Mouse (Mus musculus): ENCODE measurements around the gene Mrpl12. TPM values are rescaled to one million over a fixed set of nuclear protein-coding genes. Genes with fewer than 3 reads are reported as not detected.

The Mrpl12 gene
- polyA plus RNA-seq (2012; rRNA removed) (64.2 and 78.4 TPM in 2 replicates), polyA plus RNA-seq (2014; fragmentation: Nextera tagmentation; extraction: Ambion mirVana) (127 and 130 TPM in 2 replicates)

DNA sequence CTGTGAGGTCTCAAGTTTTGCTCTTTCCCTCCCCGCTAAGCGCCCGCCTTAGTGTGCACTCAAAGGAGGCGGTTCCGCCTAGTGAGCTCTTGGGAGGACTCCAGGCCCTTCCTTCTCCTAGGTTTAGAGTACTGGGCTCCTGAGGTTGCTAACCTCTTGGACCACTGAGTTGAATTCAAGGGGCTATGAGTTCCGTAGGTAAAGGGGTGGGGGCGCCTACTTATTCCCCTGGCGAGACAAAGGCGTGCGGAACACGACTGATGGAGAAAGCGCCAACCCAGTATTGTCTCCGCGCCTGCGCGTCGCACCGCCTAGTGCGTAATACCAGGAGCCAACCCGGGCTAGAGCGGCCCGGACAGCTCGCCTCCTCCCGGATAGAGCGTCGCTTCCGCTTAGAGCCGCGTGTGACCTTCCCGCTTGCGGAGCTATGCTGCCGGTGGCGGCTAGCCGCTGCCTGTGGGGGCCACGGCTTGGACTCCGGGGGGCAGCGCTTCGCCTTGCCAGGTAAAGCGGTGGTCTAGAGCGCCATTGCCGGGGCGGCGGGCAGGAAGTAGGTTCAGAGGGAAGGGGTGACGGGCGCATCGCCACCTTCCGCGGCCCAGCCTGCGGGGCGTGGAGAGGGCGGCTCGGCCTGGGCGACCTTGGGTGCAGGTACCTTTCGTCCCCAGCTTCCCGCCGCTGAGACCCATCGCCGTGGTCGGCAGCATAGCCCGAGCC is at the start of gene Mrpl12:
Gene Mrpl12, plus strand, starts transcription at position 349 of the 717 bp plus-strand sequence.
- peak; percentile 45 for TF ChIP-seq EP300 (IDR thresholded peaks at IDR 0.05; ENCODE audit: low read depth)
- TF ChIP-seq CTCF (IDR thresholded peaks at IDR 0.05; ENCODE audit: low read depth): peak; percentile 27; the same call in 1 of the 2 replicates
- peak within 1 kb of the TSS; percentile 92 for H3K9ac ChIP-seq (replicated peaks)
- DNase-seq (ENCODE audit: low read depth in 3 of 3, low spot score in 3 of 3) (peak; percentile 85 to 87 (median 87)), ATAC-seq (ENCODE audit: insufficient read depth) (peak; percentile 87)
- peak within 1 kb of the TSS; percentile 37 for H3K27ac ChIP-seq
- peaks cover 48% of the 10 kb centered on the region for H3K36me3 ChIP-seq (replicated peaks; ENCODE audit: control insufficient read depth, insufficient read depth, low read depth)
- H3K4me2 ChIP-seq (ENCODE audit: low read depth): peak within 1 kb of the TSS; percentile 70
- no peaks in the 10 kb centered on the region for H3K9me3 ChIP-seq (ENCODE audit: control insufficient read depth, low read length)
- under 1% methylated on average over 60 of the region's 60 CpGs for WGBS (ENCODE audit: insufficient replicate concordance)
- H3K4me1 ChIP-seq (replicated peaks; ENCODE audit: control insufficient read depth in 2 of 2, insufficient read depth in 2 of 2, low read length in 1 of 2): peaks cover 4 to 6% of the 10 kb centered on the region in 2 experiments
- H3K4me3 ChIP-seq (ENCODE audit: insufficient read depth in 1 of 2, low read depth in 2 of 2, low read length in 2 of 2): peak within 1 kb of the TSS; percentile 70 to 92
- no peaks in the 10 kb centered on the region for H3K27me3 ChIP-seq (ENCODE audit: control insufficient read depth, insufficient read depth, low read length)

DNA sequence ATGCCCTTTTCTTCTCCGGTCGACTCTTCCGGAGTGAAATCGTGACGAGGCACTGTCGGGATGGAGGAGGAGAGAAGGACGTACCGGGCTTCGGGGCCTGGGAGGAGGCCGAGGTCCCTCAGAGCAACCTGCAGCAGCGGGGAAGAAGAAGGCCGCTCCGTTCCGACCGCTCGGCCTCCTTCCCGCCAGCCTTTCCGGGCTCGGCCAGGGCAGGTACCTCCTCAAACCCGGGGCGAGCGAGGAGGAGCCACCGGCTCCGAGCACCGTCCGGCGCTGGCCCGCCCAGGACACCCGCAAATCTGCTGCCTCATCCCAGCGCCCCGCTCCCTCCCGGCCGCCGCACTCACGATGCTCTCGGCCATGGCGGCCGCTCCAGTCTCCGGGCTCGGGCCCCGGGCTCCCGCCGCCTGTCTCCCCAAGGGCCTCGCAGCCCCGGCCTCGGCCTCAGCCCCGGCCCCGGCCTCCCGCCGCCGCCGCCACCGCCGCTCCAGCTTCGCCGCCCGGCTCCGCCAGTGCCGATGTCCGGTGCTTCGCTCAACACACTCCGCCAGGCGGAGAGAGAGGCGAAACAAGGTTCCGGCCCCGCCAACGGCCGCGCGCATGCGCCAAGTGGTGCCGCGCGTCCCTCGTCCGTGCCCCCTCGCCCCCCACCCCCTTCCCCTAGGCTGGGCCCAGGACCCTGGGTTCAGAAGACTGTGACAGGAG is 47.1 kb upstream of the Mrpl12 start, which contains the start of gene Nploc4:
Gene Nploc4, minus strand, starts transcription at position 557 of the 705 bp plus-strand sequence.
- WGBS (ENCODE audit: insufficient replicate concordance): under 1% methylated on average over 75 of the region's 77 CpGs
- no peak for TF ChIP-seq EP300 (IDR thresholded peaks at IDR 0.05; ENCODE audit: low read depth)
- peak; percentile 31 for TF ChIP-seq CTCF (IDR thresholded peaks at IDR 0.05; ENCODE audit: low read depth)
- peak; percentile 67 to 72 (median 71) for DNase-seq (ENCODE audit: low read depth in 3 of 3, low spot score in 3 of 3)
- peak within 1 kb of the TSS; percentile 91 for H3K9ac ChIP-seq (replicated peaks)
- H3K9me3 ChIP-seq (ENCODE audit: control insufficient read depth, low read length): no peaks in the 10 kb centered on the region
- peaks cover 16% of the 10 kb centered on the region for H3K36me3 ChIP-seq (replicated peaks; ENCODE audit: control insufficient read depth, insufficient read depth, low read depth)
- peaks cover 9 to 10% of the 10 kb centered on the region in 2 experiments for H3K4me1 ChIP-seq (replicated peaks; ENCODE audit: control insufficient read depth in 2 of 2, insufficient read depth in 2 of 2, low read length in 1 of 2)
- H3K27ac ChIP-seq: peak within 1 kb of the TSS; percentile 75
- peak within 1 kb of the TSS; percentile 84 to 96 for H3K4me3 ChIP-seq (ENCODE audit: insufficient read depth in 1 of 2, low read depth in 2 of 2, low read length in 2 of 2)
- peak; percentile 94 for ATAC-seq (ENCODE audit: insufficient read depth)
- no peaks in the 10 kb centered on the region for H3K27me3 ChIP-seq (ENCODE audit: control insufficient read depth, insufficient read depth, low read length)
- H3K4me2 ChIP-seq (ENCODE audit: low read depth): peak within 1 kb of the TSS; percentile 93

DNA sequence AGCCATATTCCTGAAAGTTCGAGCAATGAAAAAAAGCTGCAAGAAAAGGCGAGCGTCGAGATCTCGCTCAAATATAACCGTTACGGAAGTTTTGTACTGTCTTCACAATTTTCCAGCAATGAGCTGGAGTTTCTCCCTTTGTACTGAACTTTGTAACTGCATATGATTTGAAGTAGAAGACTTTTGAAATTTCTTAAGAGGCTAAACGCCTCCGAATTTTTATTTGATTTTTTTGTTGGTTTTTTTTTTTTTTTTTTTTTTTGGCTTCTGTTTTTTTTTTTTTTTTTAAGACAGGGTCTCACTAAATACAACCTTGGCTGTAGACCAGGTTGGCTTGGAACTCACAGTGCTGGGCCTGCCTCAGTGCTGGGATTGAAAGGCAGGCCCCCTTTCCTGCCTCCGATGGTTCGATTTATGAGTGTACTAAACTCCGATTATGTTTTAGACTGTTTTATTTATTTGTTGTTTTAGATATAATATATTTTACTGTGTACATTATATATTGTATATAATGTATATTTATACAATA is 46.5 kb upstream of the Mrpl12 start:
- H3K4me1 ChIP-seq (replicated peaks; ENCODE audit: control insufficient read depth in 2 of 2, insufficient read depth in 2 of 2, low read length in 1 of 2): peaks cover 9 to 10% of the 10 kb centered on the region in 2 experiments
- peak overlapping the region; percentile 91 for H3K9ac ChIP-seq (replicated peaks)
- peaks cover 10% of the 10 kb centered on the region for H3K36me3 ChIP-seq (replicated peaks; ENCODE audit: control insufficient read depth, insufficient read depth, low read depth)
- no peaks in the 10 kb centered on the region for H3K9me3 ChIP-seq (ENCODE audit: control insufficient read depth, low read length)
- no peaks in the 10 kb centered on the region for H3K27me3 ChIP-seq (ENCODE audit: control insufficient read depth, insufficient read depth, low read length)
- no peak for DNase-seq (ENCODE audit: low read depth in 3 of 3, low spot score in 3 of 3)
- WGBS (ENCODE audit: insufficient replicate concordance): 27% methylated on average over 12 of the region's 12 CpGs
- TF ChIP-seq CTCF (IDR thresholded peaks at IDR 0.05; ENCODE audit: low read depth) (no peak), EP300 (IDR thresholded peaks at IDR 0.05; ENCODE audit: low read depth) (no peak)
- no peak for ATAC-seq (ENCODE audit: insufficient read depth)
- H3K4me2 ChIP-seq (ENCODE audit: low read depth): peak overlapping the region; percentile 93
- H3K27ac ChIP-seq: peak overlapping the region; percentile 75
- H3K4me3 ChIP-seq (ENCODE audit: insufficient read depth in 1 of 2, low read depth in 2 of 2, low read length in 2 of 2): peak overlapping the region; percentile 84 to 96

DNA sequence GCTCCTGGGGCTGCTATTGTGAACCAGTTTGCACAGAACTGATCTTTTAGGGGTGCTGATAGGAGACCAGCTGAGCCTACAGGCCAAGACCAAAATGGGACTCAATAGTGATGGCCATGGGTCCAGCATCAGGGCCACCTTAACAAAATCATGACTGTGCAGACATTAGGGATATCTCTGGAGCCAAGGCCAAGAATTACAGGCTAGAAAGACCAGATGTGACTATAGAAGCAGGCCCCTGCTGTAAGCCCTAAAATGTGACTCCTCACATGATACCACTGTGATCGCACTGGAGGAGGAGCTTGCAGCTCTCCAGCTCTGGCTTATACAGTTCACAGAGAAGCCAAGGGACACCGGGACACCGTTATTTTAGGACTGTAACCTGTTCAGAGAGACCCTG is 42.1 kb upstream of the Mrpl12 start, which contains the start of gene Tspan10:
Gene Tspan10, plus strand, starts transcription at position 301 of the 400 bp plus-strand sequence.
- ATAC-seq (ENCODE audit: insufficient read depth): no peak
- no peak within 1 kb of the TSS for H3K27ac ChIP-seq

More for the DNA sequence above, 42.1 kb upstream of the Mrpl12 start, which contains the start of gene Tspan10:
- no peak for DNase-seq (ENCODE audit: low read depth in 3 of 3, low spot score in 3 of 3)
- no peak within 1 kb of the TSS for H3K4me2 ChIP-seq (ENCODE audit: low read depth)
- H3K4me1 ChIP-seq (replicated peaks; ENCODE audit: control insufficient read depth in 2 of 2, insufficient read depth in 2 of 2, low read length in 1 of 2): no peaks in the 10 kb centered on the region
- no peaks in the 10 kb centered on the region for H3K9me3 ChIP-seq (ENCODE audit: control insufficient read depth, low read length)
- H3K27me3 ChIP-seq (ENCODE audit: control insufficient read depth, insufficient read depth, low read length): no peaks in the 10 kb centered on the region
- TF ChIP-seq EP300 (IDR thresholded peaks at IDR 0.05; ENCODE audit: low read depth) (no peak), CTCF (IDR thresholded peaks at IDR 0.05; ENCODE audit: low read depth) (no peak)
- H3K4me3 ChIP-seq (ENCODE audit: insufficient read depth in 1 of 2, low read depth in 2 of 2, low read length in 2 of 2): no peak within 1 kb of the TSS
- no peak within 1 kb of the TSS for H3K9ac ChIP-seq (replicated peaks)
- H3K36me3 ChIP-seq (replicated peaks; ENCODE audit: control insufficient read depth, insufficient read depth, low read depth): no peaks in the 10 kb centered on the region
- WGBS (ENCODE audit: insufficient replicate concordance): 73% methylated on average over 3 of the region's 3 CpGs
